Mouse (Mus musculus) spleen, adult 2 months (tissue): ENCODE measurements around the gene Gm10354.
"Not testable (repeated sequence)": the region's sequence is repeated elsewhere in the genome, so short reads cannot be mapped to it uniquely, and the experiment has no call there.

Experiments used
- CTCF ChIP-seq: fragments of 200-500 bp; IDR thresholded peaks from 2 replicates; pipeline ENCODE4 v1.5.1; 2011; ENCODE audit warnings: mild to moderate bottlenecking, inconsistent platforms; ENCODE audit not compliant: insufficient read depth, insufficient read length, insufficient replicate concordance; ENCODE audit errors: extremely low read depth
- POLR2A ChIP-seq: fragments of 200-500 bp; IDR thresholded peaks from 2 replicates; pipeline ENCODE4 v1.6.1; 2011; ENCODE audit warnings: low read depth, low read length, inconsistent platforms

DNA sequence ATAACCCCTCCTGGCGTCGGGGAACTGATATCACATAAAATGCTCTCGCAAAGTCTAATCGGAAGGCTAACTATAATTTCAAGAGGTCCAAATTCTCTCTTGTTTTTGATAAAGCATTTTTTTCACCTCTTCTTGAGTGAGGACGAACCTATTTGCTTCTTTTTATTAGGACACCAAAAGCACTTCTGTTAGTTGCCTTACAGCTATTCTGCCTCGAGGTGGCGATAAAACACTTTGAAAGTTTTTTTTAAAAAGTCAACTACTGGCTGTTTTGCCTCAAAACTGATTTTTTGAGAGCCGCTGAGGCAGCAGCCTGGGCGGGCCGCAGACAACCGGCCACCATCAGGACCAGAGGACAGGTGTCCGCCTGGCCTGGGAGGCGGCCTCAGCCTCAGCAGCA, 14.9 kb downstream of the Gm10354 start:
- not testable (repeated sequence) for TF ChIP-seq CTCF, POLR2A
